Mouse (Mus musculus): ENCODE measurements around the gene Nup188.

The Nup188 gene

GRCm38 (mm10) chr2:30256616-30257350, 29.4 kb upstream of the Nup188 start:
- DNase-seq (ENCODE audit: low read depth, low spot score): no peak

GRCm38 (mm10) chr2:30257699-30258460, 28.3 kb upstream of the Nup188 start:
- DNase-seq (ENCODE audit: low read depth, low spot score): no peak

- no peak for DNase-seq (ENCODE audit: low read depth, low spot score)
Measured at GRCm38 (mm10) chr2:30258600-30258999, 27.6 kb upstream of the Nup188 start.

- DNase-seq (ENCODE audit: low read depth, low spot score): no peak
Measured at GRCm38 (mm10) chr2:30259131-30260064, 26.8 kb upstream of the Nup188 start.

- DNase-seq (ENCODE audit: low read depth, low spot score): peak; percentile 54
Measured at GRCm38 (mm10) chr2:30261064-30261736, 25.0 kb upstream of the Nup188 start.

GRCm38 (mm10) chr2:30261921-30262839, 24.0 kb upstream of the Nup188 start:
- DNase-seq (ENCODE audit: low read depth, low spot score): no peak

- DNase-seq (ENCODE audit: low read depth, low spot score): no peak
Measured at GRCm38 (mm10) chr2:30262840-30263441, 23.3 kb upstream of the Nup188 start.

- DNase-seq (ENCODE audit: low read depth, low spot score): no peak
Measured at GRCm38 (mm10) chr2:30263811-30264210, 22.4 kb upstream of the Nup188 start.

GRCm38 (mm10) chr2:30264671-30265519, 21.3 kb upstream of the Nup188 start:
- peak; percentile 87 for DNase-seq (ENCODE audit: low read depth, low spot score)

- DNase-seq (ENCODE audit: low read depth, low spot score): peak; percentile 26
Measured at GRCm38 (mm10) chr2:30265767-30266253, 20.4 kb upstream of the Nup188 start, which contains the start of gene Phyhd1. Gene Phyhd1 (plus strand): TSS chr2:30266203.

- DNase-seq (ENCODE audit: low read depth, low spot score): peak; percentile 85
Measured at GRCm38 (mm10) chr2:30266392-30266941, 19.7 kb upstream of the Nup188 start.

GRCm38 (mm10) chr2:30267466-30267865, 18.7 kb upstream of the Nup188 start:
- no peak for DNase-seq (ENCODE audit: low read depth, low spot score)

GRCm38 (mm10) chr2:30268371-30268770, 17.8 kb upstream of the Nup188 start:
- no peak for DNase-seq (ENCODE audit: low read depth, low spot score)

GRCm38 (mm10) chr2:30269241-30269990, 16.8 kb upstream of the Nup188 start:
- no peak for DNase-seq (ENCODE audit: low read depth, low spot score)

GRCm38 (mm10) chr2:30270134-30270533, 16.1 kb upstream of the Nup188 start:
- peak; percentile 73 for DNase-seq (ENCODE audit: low read depth, low spot score)

GRCm38 (mm10) chr2:30280743-30281142, 5.5 kb upstream of the Nup188 start, which contains the start of gene Gm28038:
Gene Gm28038 (plus strand): TSS chr2:30281043.
- DNase-seq (ENCODE audit: low read depth, low spot score): no peak

GRCm38 (mm10) chr2:30281651-30282050, 4.5 kb upstream of the Nup188 start:
- no peak for DNase-seq (ENCODE audit: low read depth, low spot score)
